Mouse (Mus musculus): ENCODE results near the gene Fbxo7. TPM values are rescaled to one million over a fixed set of nuclear protein-coding genes. Genes with fewer than 3 reads are reported as not detected.
A peak's percentile ranks its signal among the peaks of the same experiment; 100 is the strongest.

Gene Fbxo7
- polyA plus RNA-seq, 1 experiment from 2014 or later: 60.6 TPM

- no peak overlapping the region for H3K9ac ChIP-seq (ENCODE audit: low read depth, low read length)
- H3K4me2 ChIP-seq (ENCODE audit: low read depth, low read length): no peak overlapping the region
- H3K27ac ChIP-seq (ENCODE audit: low read length): no peak overlapping the region
- H3K36me3 ChIP-seq (ENCODE audit: control insufficient read depth, insufficient read depth): no peaks in the 10 kb centered on the region
- WGBS (ENCODE audit: insufficient replicate concordance): 21% methylated on average over 6 of the region's 6 CpGs
- no peak overlapping the region for H3K4me3 ChIP-seq (ENCODE audit: low read depth, low read length)
- no peaks in the 10 kb centered on the region for H3K4me1 ChIP-seq (ENCODE audit: control insufficient read depth, low read depth, low read length)
- no peak for ATAC-seq (ENCODE audit: low read depth)
- H3K9me3 ChIP-seq (replicated peaks; ENCODE audit: control insufficient read depth, low read length): no peaks in the 10 kb centered on the region
- no peaks in the 10 kb centered on the region for H3K27me3 ChIP-seq (ENCODE audit: control insufficient read depth, insufficient read depth, low read depth, low read length)
Observed at GRCm38 (mm10) chr10:86010636-86011035, 11.1 kb upstream of the Fbxo7 start.

- no peak for ATAC-seq (ENCODE audit: low read depth)
Observed at GRCm38 (mm10) chr10:86011172-86011571, 10.6 kb upstream of the Fbxo7 start.

GRCm38 (mm10) chr10:86011781-86012180 lies 10.0 kb upstream of the Fbxo7 start, which contains the start of gene Bpifc:
Gene Bpifc, minus strand, starts transcription at chr10:86011895.
- no peaks in the 10 kb centered on the region for H3K36me3 ChIP-seq (ENCODE audit: control insufficient read depth, insufficient read depth)
- H3K4me1 ChIP-seq (ENCODE audit: control insufficient read depth, low read depth, low read length): no peaks in the 10 kb centered on the region
- H3K9me3 ChIP-seq (replicated peaks; ENCODE audit: control insufficient read depth, low read length): no peaks in the 10 kb centered on the region
- 73% methylated on average over 2 of the region's 2 CpGs for WGBS (ENCODE audit: insufficient replicate concordance)
- H3K9ac ChIP-seq (ENCODE audit: low read depth, low read length): no peak within 1 kb of the TSS
- no peaks in the 10 kb centered on the region for H3K27me3 ChIP-seq (ENCODE audit: control insufficient read depth, insufficient read depth, low read depth, low read length)
- no peak within 1 kb of the TSS for H3K4me2 ChIP-seq (ENCODE audit: low read depth, low read length)
- ATAC-seq (ENCODE audit: low read depth): no peak
- H3K27ac ChIP-seq (ENCODE audit: low read length): no peak within 1 kb of the TSS
- no peak within 1 kb of the TSS for H3K4me3 ChIP-seq (ENCODE audit: low read depth, low read length)

More at GRCm38 (mm10) chr10:86011172-86011571, 10.6 kb upstream of the Fbxo7 start:
- no peak overlapping the region for H3K9ac ChIP-seq (ENCODE audit: low read depth, low read length)
- H3K9me3 ChIP-seq (replicated peaks; ENCODE audit: control insufficient read depth, low read length): no peaks in the 10 kb centered on the region
- 7% methylated on average over 2 of the region's 2 CpGs for WGBS (ENCODE audit: insufficient replicate concordance)
- no peaks in the 10 kb centered on the region for H3K4me1 ChIP-seq (ENCODE audit: control insufficient read depth, low read depth, low read length)
- H3K36me3 ChIP-seq (ENCODE audit: control insufficient read depth, insufficient read depth): no peaks in the 10 kb centered on the region
- no peak overlapping the region for H3K4me2 ChIP-seq (ENCODE audit: low read depth, low read length)
- no peak overlapping the region for H3K27ac ChIP-seq (ENCODE audit: low read length)
- H3K27me3 ChIP-seq (ENCODE audit: control insufficient read depth, insufficient read depth, low read depth, low read length): no peaks in the 10 kb centered on the region
- no peak overlapping the region for H3K4me3 ChIP-seq (ENCODE audit: low read depth, low read length)

- WGBS (ENCODE audit: insufficient replicate concordance): 75% methylated on average over 7 of the region's 7 CpGs
- no peak for ATAC-seq (ENCODE audit: low read depth)
Observed at GRCm38 (mm10) chr10:86017781-86018180, 4.0 kb upstream of the Fbxo7 start.

GRCm38 (mm10) chr10:86018813-86019212 lies 3.0 kb upstream of the Fbxo7 start:
- Histone ChIP-seq H3K4me1 (ENCODE audit: control insufficient read depth, low read depth, low read length) (peaks cover 7% of the 10 kb centered on the region), H3K27me3 (ENCODE audit: control insufficient read depth, insufficient read depth, low read depth, low read length) (no peaks in the 10 kb centered on the region), H3K4me3 (ENCODE audit: low read depth, low read length) (no peak overlapping the region), H3K27ac (ENCODE audit: low read length) (no peak overlapping the region), H3K4me2 (ENCODE audit: low read depth, low read length) (no peak overlapping the region), H3K36me3 (ENCODE audit: control insufficient read depth, insufficient read depth) (no peaks in the 10 kb centered on the region), H3K9ac (ENCODE audit: low read depth, low read length) (no peak overlapping the region), H3K9me3 (replicated peaks; ENCODE audit: control insufficient read depth, low read length) (no peaks in the 10 kb centered on the region)
- 29% methylated on average over 5 of the region's 5 CpGs for WGBS (ENCODE audit: insufficient replicate concordance)
- no peak for ATAC-seq (ENCODE audit: low read depth)

More at GRCm38 (mm10) chr10:86017781-86018180, 4.0 kb upstream of the Fbxo7 start:
- Histone ChIP-seq H3K9ac (ENCODE audit: low read depth, low read length) (no peak overlapping the region), H3K4me2 (ENCODE audit: low read depth, low read length) (no peak overlapping the region), H3K36me3 (ENCODE audit: control insufficient read depth, insufficient read depth) (no peaks in the 10 kb centered on the region), H3K9me3 (replicated peaks; ENCODE audit: control insufficient read depth, low read length) (no peaks in the 10 kb centered on the region), H3K27me3 (ENCODE audit: control insufficient read depth, insufficient read depth, low read depth, low read length) (no peaks in the 10 kb centered on the region), H3K27ac (ENCODE audit: low read length) (no peak overlapping the region), H3K4me3 (ENCODE audit: low read depth, low read length) (no peak overlapping the region), H3K4me1 (ENCODE audit: control insufficient read depth, low read depth, low read length) (peaks cover 4% of the 10 kb centered on the region; the same call in 1 of the 2 replicates)

GRCm38 (mm10) chr10:86021408-86021748 lies 394 bp upstream of the Fbxo7 start:
- Histone ChIP-seq H3K4me3 (ENCODE audit: low read depth, low read length) (peak overlapping the region; percentile 94), H3K36me3 (ENCODE audit: control insufficient read depth, insufficient read depth) (peaks cover 7% of the 10 kb centered on the region; the same call in 1 of the 2 replicates), H3K4me1 (ENCODE audit: control insufficient read depth, low read depth, low read length) (peaks cover 20% of the 10 kb centered on the region), H3K9ac (ENCODE audit: low read depth, low read length) (peak overlapping the region; percentile 55), H3K4me2 (ENCODE audit: low read depth, low read length) (peak overlapping the region; percentile 52), H3K9me3 (replicated peaks; ENCODE audit: control insufficient read depth, low read length) (no peaks in the 10 kb centered on the region), H3K27ac (ENCODE audit: low read length) (0 out of 2 replicates have a peak overlapping the region, but pooled peaks have one; percentile 4), H3K27me3 (ENCODE audit: control insufficient read depth, insufficient read depth, low read depth, low read length) (no peaks in the 10 kb centered on the region)
- ATAC-seq (ENCODE audit: low read depth): no peak
- WGBS (ENCODE audit: insufficient replicate concordance): 1% methylated on average over 3 of the region's 3 CpGs

GRCm38 (mm10) chr10:86022474-86022816 lies 673 bp downstream of the Fbxo7 start:
- Histone ChIP-seq H3K36me3 (ENCODE audit: control insufficient read depth, insufficient read depth) (peaks cover 7% of the 10 kb centered on the region; the same call in 1 of the 2 replicates), H3K4me3 (ENCODE audit: low read depth, low read length) (peak overlapping the region; percentile 94), H3K27ac (ENCODE audit: low read length) (peak overlapping the region; percentile 94), H3K9ac (ENCODE audit: low read depth, low read length) (peak overlapping the region; percentile 95), H3K9me3 (replicated peaks; ENCODE audit: control insufficient read depth, low read length) (no peaks in the 10 kb centered on the region), H3K27me3 (ENCODE audit: control insufficient read depth, insufficient read depth, low read depth, low read length) (no peaks in the 10 kb centered on the region), H3K4me1 (ENCODE audit: control insufficient read depth, low read depth, low read length) (peaks cover 27% of the 10 kb centered on the region), H3K4me2 (ENCODE audit: low read depth, low read length) (peak overlapping the region; percentile 72)
- WGBS (ENCODE audit: insufficient replicate concordance): 1% methylated on average over 6 of the region's 6 CpGs
- ATAC-seq (ENCODE audit: low read depth): no peak

GRCm38 (mm10) chr10:86023149-86023548 lies 1.4 kb downstream of the Fbxo7 start:
- Histone ChIP-seq H3K9ac (ENCODE audit: low read depth, low read length) (peak overlapping the region; percentile 95), H3K4me1 (ENCODE audit: control insufficient read depth, low read depth, low read length) (peaks cover 27% of the 10 kb centered on the region), H3K9me3 (replicated peaks; ENCODE audit: control insufficient read depth, low read length) (no peaks in the 10 kb centered on the region), H3K36me3 (ENCODE audit: control insufficient read depth, insufficient read depth) (peaks cover 12% of the 10 kb centered on the region; the same call in 1 of the 2 replicates), H3K27me3 (ENCODE audit: control insufficient read depth, insufficient read depth, low read depth, low read length) (no peaks in the 10 kb centered on the region), H3K27ac (ENCODE audit: low read length) (peak overlapping the region; percentile 94), H3K4me3 (ENCODE audit: low read depth, low read length) (peak overlapping the region; percentile 94), H3K4me2 (ENCODE audit: low read depth, low read length) (peak overlapping the region; percentile 72)
- ATAC-seq (ENCODE audit: low read depth): no peak

- Histone ChIP-seq H3K36me3 (ENCODE audit: control insufficient read depth, insufficient read depth) (peaks cover 36% of the 10 kb centered on the region), H3K27me3 (ENCODE audit: control insufficient read depth, insufficient read depth, low read depth, low read length) (no peaks in the 10 kb centered on the region), H3K27ac (ENCODE audit: low read length) (peak overlapping the region; percentile 100), H3K4me3 (ENCODE audit: low read depth, low read length) (peak overlapping the region; percentile 44), H3K9me3 (replicated peaks; ENCODE audit: control insufficient read depth, low read length) (no peaks in the 10 kb centered on the region), H3K9ac (ENCODE audit: low read depth, low read length) (peak overlapping the region; percentile 61), H3K4me2 (ENCODE audit: low read depth, low read length) (peak overlapping the region; percentile 68), H3K4me1 (ENCODE audit: control insufficient read depth, low read depth, low read length) (peaks cover 31% of the 10 kb centered on the region)
- 30% methylated on average over 2 of the region's 2 CpGs for WGBS (ENCODE audit: insufficient replicate concordance)
- ATAC-seq (ENCODE audit: low read depth): peak; percentile 10; the same call in 1 of the 2 replicates
Observed at GRCm38 (mm10) chr10:86025906-86026305, 4.1 kb downstream of the Fbxo7 start.

All from liver, embryonic 16.5 days (tissue).